Mouse (Mus musculus) heart, adult 2 months (tissue): ENCODE measurements around the gene Mymk.

Source experiments
- CTCF ChIP-seq: fragments of 200-600 bp; IDR thresholded peaks from 2 replicates; pipeline ENCODE4 v1.8.1; 2022; ENCODE audit warnings: antibody characterized with exemption, mild to moderate bottlenecking, moderate library complexity
- EP300 ChIP-seq: fragments of 200-500 bp; IDR thresholded peaks from 2 replicates; pipeline ENCODE4 v1.6.1; 2011; ENCODE audit warnings: low read depth, low read length, control low read depth; ENCODE audit not compliant: insufficient read depth
- POLR2A ChIP-seq: fragments of 200-500 bp; IDR thresholded peaks from 2 replicates; pipeline ENCODE4 v1.6.1; 2011; ENCODE audit warnings: mild to moderate bottlenecking, low read depth, low read length, control low read depth; ENCODE audit not compliant: insufficient read depth

DNA sequence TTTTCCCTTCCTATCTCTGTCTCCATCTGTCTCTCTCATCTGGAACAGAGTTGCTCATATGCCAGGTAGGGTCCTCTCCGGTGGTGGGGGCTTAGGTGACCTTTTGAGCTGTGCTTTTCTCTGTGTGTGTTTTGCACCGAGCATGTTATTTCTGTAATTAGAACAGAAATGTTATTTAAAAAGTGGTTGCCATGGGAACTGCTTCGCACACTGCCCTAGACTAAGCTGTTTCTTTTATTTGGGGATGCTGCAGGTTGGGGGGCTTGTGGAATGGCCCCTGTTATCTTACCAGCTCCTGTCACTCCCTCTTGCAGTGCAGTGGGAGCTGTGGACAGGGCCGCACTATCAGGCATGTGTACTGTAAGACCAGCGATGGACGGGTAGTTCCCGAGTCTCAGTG lies 31.6 kb upstream of the Mymk start:
- TF ChIP-seq CTCF (no peak), POLR2A (no peak), EP300 (no peak)
